Mouse (Mus musculus) heart, postnatal 0 days (tissue): Measurements from ENCODE around the gene Krt71. TPM values are rescaled to one million over a fixed set of nuclear protein-coding genes. Genes with fewer than 3 reads are reported as not detected.

ENCODE experiments used
- ATAC-seq: fragments of 200-750 bp; cut with Nextera tagmentation; 2 replicates; pipeline ENCODE4 v1.8.0; 2017; ENCODE audit warnings: low read depth, moderate number of reproducible peaks, moderate library complexity; ENCODE audit not compliant: insufficient read depth
- DNase-seq: peaks from one replicate; pipeline ENCODE4 v3.0.0-alpha.2; 2016; ENCODE audit warnings: low spot score
- H3K27ac ChIP-seq: fragments of 300-500 bp; sonication (generic); 2 replicates; pipeline ENCODE4 v1.5.1; 2014; ENCODE audit warnings: low read depth, mild to moderate bottlenecking
- H3K27me3 ChIP-seq: fragments of 300-500 bp; sonication (generic); 2 replicates; pipeline ENCODE4 v1.6.1; 2014; ENCODE audit warnings: low read length, mixed read lengths; ENCODE audit not compliant: control insufficient read depth, insufficient read depth
- H3K36me3 ChIP-seq: fragments of 300-500 bp; sonication (generic); replicated peaks from 2 replicates; pipeline ENCODE4 v1.6.1; 2014; ENCODE audit warnings: low read length, mixed read lengths; ENCODE audit not compliant: control insufficient read depth, insufficient read depth
- H3K4me1 ChIP-seq: fragments of 300-500 bp; sonication (generic); 2 replicates; pipeline ENCODE4 v1.6.1; 2014; ENCODE audit warnings: antibody characterized with exemption; ENCODE audit not compliant: control insufficient read depth, insufficient read depth
- H3K4me2 ChIP-seq: fragments of 300-500 bp; sonication (generic); 2 replicates; pipeline ENCODE4 v1.6.1; 2014; ENCODE audit warnings: low read depth, mild to moderate bottlenecking, low read length, moderate library complexity
- H3K4me3 ChIP-seq: fragments of 300-500 bp; sonication (generic); 2 replicates; pipeline ENCODE4 v1.5.1; 2014; ENCODE audit warnings: low read depth, low read length
- H3K9ac ChIP-seq: fragments of 300-500 bp; sonication (generic); replicated peaks from 2 replicates; pipeline ENCODE4 v1.6.1; 2014; ENCODE audit warnings: low read depth, low read length, mixed read lengths
- H3K9me3 ChIP-seq: fragments of 300-500 bp; sonication (generic); replicated peaks from 2 replicates; pipeline ENCODE4 v1.6.1; 2016; ENCODE audit warnings: low read length; ENCODE audit not compliant: control insufficient read depth
- CTCF ChIP-seq: IDR thresholded peaks from 2 replicates; pipeline ENCODE4 v1.5.1; 2016; ENCODE audit warnings: antibody characterized with exemption, control low read depth, low read depth
- EP300 ChIP-seq: IDR thresholded peaks from 2 replicates; pipeline ENCODE4 v1.6.1; 2016; ENCODE audit warnings: antibody characterized with exemption, low read depth
- WGBS: fragments of 180-500 bp; shearing (Covaris S2); extraction: QIAGEN DNeasy Blood & Tissue Kit; methylation state at CpG from one replicate; pipeline ENCODE4 v1.1.7; 2014; 5-methylcytosine and 5-hydroxymethylcytosine counted together
- microRNA-seq: library from miRNA; unstranded; fragments of <30 nt; microRNA quantifications from one replicate; pipeline ENCODE4, GENCODE M21; 2016
- polyA plus RNA-seq: library from polyadenylated mRNA; unstranded; fragments of >200 nt; fragmentation: Nextera tagmentation; extraction: Ambion mirVana; gene quantifications from 2 replicates; pipeline ENCODE4 v1.2.1, GENCODE M21; 2015
- total RNA-seq: library from RNA; depleted of rRNA; stranded (reverse); fragments of >200 nt; gene quantifications from 2 replicates; pipeline ENCODE4 v1.2.3, GENCODE M21; 2014; ENCODE audit warnings: low replicate concordance; rRNA removed

The Krt71 gene
- total and polyA plus RNA-seq, 2 experiments from 2014 or later: not detected

DNA sequence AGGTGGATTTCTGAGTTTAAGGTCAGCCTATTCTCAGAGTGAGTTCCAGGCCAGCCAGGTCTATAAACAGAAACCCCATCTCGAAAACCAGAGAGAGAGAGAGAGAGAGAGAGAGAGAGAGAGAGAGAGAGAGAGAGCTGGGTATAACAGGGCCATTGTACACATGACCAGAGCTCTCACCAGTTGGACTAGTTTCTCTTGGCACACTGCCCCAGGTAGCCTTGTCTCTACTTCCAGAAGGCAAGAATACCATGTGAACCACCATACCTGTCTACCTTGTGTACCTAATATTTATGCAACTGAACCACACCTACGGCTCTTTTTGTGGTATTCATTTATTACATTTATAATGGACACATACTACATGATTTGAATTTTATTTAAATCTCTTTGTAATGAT is 54.7 kb downstream of the Krt71 start:
- no peak for DNase-seq
- H3K4me3 ChIP-seq: no peak overlapping the region
- no peak overlapping the region for H3K27ac ChIP-seq
- ATAC-seq: no peak
- no peak overlapping the region for H3K4me2 ChIP-seq
- no peak for TF ChIP-seq EP300
- no peak for TF ChIP-seq CTCF
- no peaks in the 10 kb centered on the region for H3K36me3 ChIP-seq
- H3K4me1 ChIP-seq: no peaks in the 10 kb centered on the region
- 41% methylated on average over 2 of the region's 2 CpGs for WGBS
- no peak overlapping the region for H3K9ac ChIP-seq
- H3K27me3 ChIP-seq: no peaks in the 10 kb centered on the region
- no peaks in the 10 kb centered on the region for H3K9me3 ChIP-seq

Small RNA genes lying within 50 kb of the gene (microRNA-seq; reads per million reads assigned to microRNA genes)
- gene Gm44323 (not detected), gene Gm44342 (not detected)

Other genes starting within 250 kb of the Krt71 start
- gene Gm49425, start 225.8 kb downstream of the Krt71 start, total RNA-seq: not detected in 2 replicates
- gene Gm49425, start 225.8 kb downstream of the Krt71 start, polyA plus RNA-seq: not detected in 2 replicates
- gene Krt84, start 210.3 kb downstream of the Krt71 start, total RNA-seq: not detected in 2 replicates
- gene Krt84, start 210.3 kb downstream of the Krt71 start, polyA plus RNA-seq: not detected in 2 replicates
- not detected in 2 replicates for gene Krt82, start 192.4 kb downstream of the Krt71 start, total RNA-seq
- not detected in 2 replicates for gene Krt82, start 192.4 kb downstream of the Krt71 start, polyA plus RNA-seq
- gene Krt90, start 180.2 kb downstream of the Krt71 start, total RNA-seq: 0.08 TPM in 1 of 2 replicates, not detected in the other
- gene Krt90, start 180.2 kb downstream of the Krt71 start, polyA plus RNA-seq: 0.04 and 0.14 TPM in 2 replicates
- not detected in 2 replicates for gene Krt75, start 169.2 kb downstream of the Krt71 start, total RNA-seq
- gene Krt75, start 169.2 kb downstream of the Krt71 start, polyA plus RNA-seq: not detected in 2 replicates
- not detected in 2 replicates for gene Gm5414, start 114.9 kb downstream of the Krt71 start, total RNA-seq
- gene Gm5414, start 114.9 kb downstream of the Krt71 start, polyA plus RNA-seq: not detected in 2 replicates
- not detected in 2 replicates for gene Gm5478, start 95.7 kb downstream of the Krt71 start, total RNA-seq
- not detected in 2 replicates for gene Gm5478, start 95.7 kb downstream of the Krt71 start, polyA plus RNA-seq
- not detected in 2 replicates for gene Krt6b, start 62.8 kb downstream of the Krt71 start, total RNA-seq
- 0.07 TPM in 1 of 2 replicates, not detected in the other for gene Krt6b, start 62.8 kb downstream of the Krt71 start, polyA plus RNA-seq
- 2.8 TPM in 1 of 2 replicates, not detected in the other for gene Krt6a, start 48.8 kb downstream of the Krt71 start, total RNA-seq
- gene Krt6a, start 48.8 kb downstream of the Krt71 start, polyA plus RNA-seq: not detected in 2 replicates
- gene Krt5, start 30.2 kb downstream of the Krt71 start, total RNA-seq: 7.4 TPM in 1 of 2 replicates, not detected in the other
- 0.05 TPM in 1 of 2 replicates, not detected in the other for gene Krt5, start 30.2 kb downstream of the Krt71 start, polyA plus RNA-seq
- gene Krt72, start 43.4 kb upstream of the Krt71 start, total RNA-seq: not detected in 2 replicates
- not detected in 2 replicates for gene Krt72, start 43.4 kb upstream of the Krt71 start, polyA plus RNA-seq
- not detected in 2 replicates for gene Krt73, start 59.2 kb upstream of the Krt71 start, total RNA-seq
- not detected in 2 replicates for gene Krt73, start 59.2 kb upstream of the Krt71 start, polyA plus RNA-seq
- not detected in 2 replicates for gene Krt2, start 75.1 kb upstream of the Krt71 start, total RNA-seq
- gene Krt2, start 75.1 kb upstream of the Krt71 start, polyA plus RNA-seq: not detected in 2 replicates
- not detected in 2 replicates for gene Krt1, start 107.7 kb upstream of the Krt71 start, total RNA-seq
- gene Krt1, start 107.7 kb upstream of the Krt71 start, polyA plus RNA-seq: 0.31 TPM in 1 of 2 replicates, not detected in the other
- not detected in 2 replicates for gene Krt77, start 126.6 kb upstream of the Krt71 start, total RNA-seq
- not detected in 2 replicates for gene Krt77, start 126.6 kb upstream of the Krt71 start, polyA plus RNA-seq
- not detected in 2 replicates for gene Krt76, start 149.8 kb upstream of the Krt71 start, total RNA-seq
- not detected in 2 replicates for gene Krt76, start 149.8 kb upstream of the Krt71 start, polyA plus RNA-seq
- 5.4 TPM in 1 of 2 replicates, not detected in the other for gene Krt4, start 181.6 kb upstream of the Krt71 start, total RNA-seq
- gene Krt4, start 181.6 kb upstream of the Krt71 start, polyA plus RNA-seq: 0.12 TPM in 1 of 2 replicates, not detected in the other
- not detected in 2 replicates for gene Krt79, start 197.2 kb upstream of the Krt71 start, total RNA-seq
- 0.31 and 0.44 TPM in 2 replicates for gene Krt79, start 197.2 kb upstream of the Krt71 start, polyA plus RNA-seq
- gene Krt78, start 211.2 kb upstream of the Krt71 start, total RNA-seq: not detected in 2 replicates
- not detected in 2 replicates for gene Krt78, start 211.2 kb upstream of the Krt71 start, polyA plus RNA-seq